Mouse (Mus musculus) heart, embryonic 13.5 days (tissue): ENCODE results near the gene Nrros. TPM values are rescaled to one million over a fixed set of nuclear protein-coding genes. Genes with fewer than 3 reads are reported as not detected.

Experiments
- ATAC-seq: fragments of 200-750 bp; cut with Nextera tagmentation; 2 replicates; pipeline ENCODE4 v1.8.0; 2017; ENCODE audit warnings: moderate TSS enrichment; ENCODE audit not compliant: insufficient number of reproducible peaks, low FRiP score, low TSS enrichment; ENCODE audit errors: extremely low read depth
- H3K27ac ChIP-seq: fragments of 300-500 bp; sonication (generic); replicated peaks from 2 replicates; pipeline ENCODE4 v1.5.1; 2015; ENCODE audit warnings: moderate library complexity, mild to moderate bottlenecking, inconsistent platforms
- H3K27me3 ChIP-seq: fragments of 300-500 bp; sonication (generic); replicated peaks from 2 replicates; pipeline ENCODE4 v1.6.1; 2015; ENCODE audit warnings: mild to moderate bottlenecking, inconsistent platforms
- H3K36me3 ChIP-seq: fragments of 300-500 bp; sonication (generic); 2 replicates; pipeline ENCODE4 v1.6.1; 2015; ENCODE audit warnings: mild to moderate bottlenecking, inconsistent platforms
- H3K4me1 ChIP-seq: fragments of 300-500 bp; sonication (generic); 2 replicates; pipeline ENCODE4 v1.6.1; 2015; ENCODE audit warnings: inconsistent platforms
- H3K4me2 ChIP-seq: fragments of 300-500 bp; sonication (generic); 2 replicates; pipeline ENCODE4 v1.6.1; 2015; ENCODE audit warnings: inconsistent platforms, mild to moderate bottlenecking, moderate library complexity
- H3K4me3 ChIP-seq: fragments of 300-500 bp; sonication (generic); 2 replicates; pipeline ENCODE4 v1.5.1; 2015; ENCODE audit warnings: moderate library complexity, mild to moderate bottlenecking, inconsistent platforms
- H3K9ac ChIP-seq: fragments of 300-500 bp; sonication (generic); 2 replicates; pipeline ENCODE4 v1.6.1; 2015; ENCODE audit warnings: inconsistent platforms, mild to moderate bottlenecking, moderate library complexity
- H3K9me3 ChIP-seq: fragments of 300-500 bp; sonication (generic); 2 replicates; pipeline ENCODE4 v1.6.1; 2016; ENCODE audit warnings: inconsistent platforms
- WGBS: fragments of 180-500 bp; shearing (Covaris S2); methylation state at CpG from one replicate; pipeline ENCODE4 v1.1.7; 2015; ENCODE audit warnings: mixed read lengths; 5-methylcytosine and 5-hydroxymethylcytosine counted together
- polyA plus RNA-seq: library from polyadenylated mRNA; unstranded; fragments of >200 nt; fragmentation: Nextera tagmentation; extraction: Ambion mirVana; gene quantifications from 2 replicates; pipeline ENCODE4 v1.2.1, GENCODE M21; 2015

Gene Nrros
- polyA plus RNA-seq, 1 experiment from 2014 or later, result 8.3 TPM

GRCm38 (mm10) chr16:32130190-32130826, 35.1 kb downstream of the Nrros start:
- H3K9ac ChIP-seq, result peak overlapping the region; percentile 8
- no peak for ATAC-seq

GRCm38 (mm10) chr16:32129449-32130189, 35.8 kb downstream of the Nrros start:
- peak overlapping the region; percentile 8 for H3K9ac ChIP-seq
- no peaks in the 10 kb centered on the region for H3K9me3 ChIP-seq
- H3K27ac ChIP-seq, result peak overlapping the region; percentile 61
- peak overlapping the region; percentile 66 for H3K4me2 ChIP-seq
- ATAC-seq, result no peak
- H3K4me1 ChIP-seq, result peaks cover 10% of the 10 kb centered on the region
- WGBS, result 54% methylated on average over 20 of the region's 20 CpGs
- H3K36me3 ChIP-seq, result no peaks in the 10 kb centered on the region
- H3K4me3 ChIP-seq, result peak overlapping the region; percentile 44
- H3K27me3 ChIP-seq, result no peaks in the 10 kb centered on the region

More at GRCm38 (mm10) chr16:32130190-32130826, 35.1 kb downstream of the Nrros start:
- Histone ChIP-seq H3K4me1 (peaks cover 10% of the 10 kb centered on the region), H3K27me3 (no peaks in the 10 kb centered on the region), H3K27ac (peak overlapping the region; percentile 61), H3K36me3 (no peaks in the 10 kb centered on the region), H3K4me3 (peak overlapping the region; percentile 44), H3K4me2 (peak overlapping the region; percentile 66), H3K9me3 (no peaks in the 10 kb centered on the region)
- 48% methylated on average over 16 of the region's 16 CpGs for WGBS

- Histone ChIP-seq H3K4me2 (no peak overlapping the region), H3K36me3 (no peaks in the 10 kb centered on the region), H3K4me3 (no peak overlapping the region), H3K4me1 (peaks cover 10% of the 10 kb centered on the region), H3K9me3 (no peaks in the 10 kb centered on the region), H3K27ac (peak overlapping the region; percentile 66), H3K9ac (no peak overlapping the region), H3K27me3 (no peaks in the 10 kb centered on the region)
- 71% methylated on average over 4 of the region's 4 CpGs for WGBS
- ATAC-seq, result no peak
Observed at GRCm38 (mm10) chr16:32127046-32127445, 38.3 kb downstream of the Nrros start.

GRCm38 (mm10) chr16:32125364-32125763, 40.0 kb downstream of the Nrros start:
- no peak for ATAC-seq

GRCm38 (mm10) chr16:32124444-32125335, 40.7 kb downstream of the Nrros start:
- H3K36me3 ChIP-seq, result no peaks in the 10 kb centered on the region
- H3K27ac ChIP-seq, result peak overlapping the region; percentile 8; the same call in 1 of the 2 replicates
- WGBS, result 48% methylated on average over 17 of the region's 17 CpGs
- no peak for ATAC-seq
- no peak overlapping the region for H3K9ac ChIP-seq
- no peak overlapping the region for H3K4me2 ChIP-seq
- no peaks in the 10 kb centered on the region for H3K27me3 ChIP-seq
- peaks cover 4% of the 10 kb centered on the region for H3K4me1 ChIP-seq
- no peaks in the 10 kb centered on the region for H3K9me3 ChIP-seq
- H3K4me3 ChIP-seq, result no peak overlapping the region

More at GRCm38 (mm10) chr16:32125364-32125763, 40.0 kb downstream of the Nrros start:
- H3K4me1 ChIP-seq, result peaks cover 10% of the 10 kb centered on the region
- no peak overlapping the region for H3K4me3 ChIP-seq
- H3K36me3 ChIP-seq, result no peaks in the 10 kb centered on the region
- no peak overlapping the region for H3K4me2 ChIP-seq
- H3K27ac ChIP-seq, result no peak overlapping the region
- no peaks in the 10 kb centered on the region for H3K27me3 ChIP-seq
- 81% methylated on average over 3 of the region's 3 CpGs for WGBS
- no peaks in the 10 kb centered on the region for H3K9me3 ChIP-seq
- H3K9ac ChIP-seq, result no peak overlapping the region

GRCm38 (mm10) chr16:32124020-32124419, 41.4 kb downstream of the Nrros start:
- Histone ChIP-seq H3K27ac (no peak overlapping the region), H3K36me3 (no peaks in the 10 kb centered on the region), H3K9me3 (no peaks in the 10 kb centered on the region), H3K4me1 (no peaks in the 10 kb centered on the region), H3K27me3 (no peaks in the 10 kb centered on the region), H3K4me2 (no peak overlapping the region), H3K4me3 (no peak overlapping the region), H3K9ac (no peak overlapping the region)
- no peak for ATAC-seq
- WGBS, result 79% methylated on average over 7 of the region's 7 CpGs

- H3K27ac ChIP-seq, result no peak overlapping the region
- no peak for ATAC-seq
- peaks cover 10% of the 10 kb centered on the region for H3K4me1 ChIP-seq
- no peak overlapping the region for H3K9ac ChIP-seq
- no peaks in the 10 kb centered on the region for H3K27me3 ChIP-seq
- no peak overlapping the region for H3K4me2 ChIP-seq
- no peaks in the 10 kb centered on the region for H3K9me3 ChIP-seq
- H3K36me3 ChIP-seq, result no peaks in the 10 kb centered on the region
- 74% methylated on average over 3 of the region's 3 CpGs for WGBS
- H3K4me3 ChIP-seq, result no peak overlapping the region
Observed at GRCm38 (mm10) chr16:32120454-32120853, 44.9 kb downstream of the Nrros start.

GRCm38 (mm10) chr16:32116186-32116585, 49.2 kb downstream of the Nrros start:
- H3K4me1 ChIP-seq, result peaks cover 10% of the 10 kb centered on the region
- no peaks in the 10 kb centered on the region for H3K36me3 ChIP-seq
- H3K4me3 ChIP-seq, result no peak overlapping the region
- no peak overlapping the region for H3K4me2 ChIP-seq
- no peak for ATAC-seq
- H3K9me3 ChIP-seq, result no peaks in the 10 kb centered on the region
- WGBS, result 22% methylated on average over 5 of the region's 5 CpGs
- no peak overlapping the region for H3K9ac ChIP-seq
- no peak overlapping the region for H3K27ac ChIP-seq
- no peaks in the 10 kb centered on the region for H3K27me3 ChIP-seq

- peak overlapping the region; percentile 38 for H3K4me2 ChIP-seq
- H3K4me3 ChIP-seq, result no peak overlapping the region
- no peak overlapping the region for H3K27ac ChIP-seq
- no peak for ATAC-seq
- WGBS, result 46% methylated on average over 6 of the region's 6 CpGs
- H3K36me3 ChIP-seq, result peaks cover 1% of the 10 kb centered on the region; the same call in 1 of the 2 replicates
- H3K9me3 ChIP-seq, result no peaks in the 10 kb centered on the region
- H3K9ac ChIP-seq, result no peak overlapping the region
- peaks cover 10% of the 10 kb centered on the region for H3K4me1 ChIP-seq
- no peaks in the 10 kb centered on the region for H3K27me3 ChIP-seq
Observed at GRCm38 (mm10) chr16:32115781-32116180, 49.6 kb downstream of the Nrros start.

GRCm38 (mm10) chr16:32114968-32115695, 50.3 kb downstream of the Nrros start:
- no peak for ATAC-seq
- H3K27ac ChIP-seq, result no peak overlapping the region

More at GRCm38 (mm10) chr16:32114968-32115695, 50.3 kb downstream of the Nrros start:
- H3K36me3 ChIP-seq, result peaks cover 8% of the 10 kb centered on the region
- H3K27me3 ChIP-seq, result no peaks in the 10 kb centered on the region
- H3K9me3 ChIP-seq, result no peaks in the 10 kb centered on the region
- H3K4me1 ChIP-seq, result peaks cover 10% of the 10 kb centered on the region
- 14% methylated on average over 15 of the region's 15 CpGs for WGBS
- H3K4me3 ChIP-seq, result no peak overlapping the region
- peak overlapping the region; percentile 38 for H3K4me2 ChIP-seq
- peak overlapping the region; percentile 8; the same call in 1 of the 2 replicates for H3K9ac ChIP-seq
